Mouse (Mus musculus): Measurements from ENCODE around the gene Gpsm2. TPM values are rescaled to one million over a fixed set of nuclear protein-coding genes. Genes with fewer than 3 reads are reported as not detected.

The Gpsm2 gene
- polyA plus RNA-seq, 1 experiment from 2014 or later: 18.3 TPM

- Histone ChIP-seq H3K4me3 (ENCODE audit: low read depth, low read length) (no peak overlapping the region), H3K36me3 (replicated peaks; ENCODE audit: insufficient read depth, low read length) (no peaks in the 10 kb centered on the region), H3K9ac (replicated peaks) (no peak overlapping the region), H3K4me2 (ENCODE audit: low read depth, low read length) (no peak overlapping the region), H3K4me1 (ENCODE audit: insufficient read depth) (no peaks in the 10 kb centered on the region), H3K9me3 (ENCODE audit: low read length) (no peaks in the 10 kb centered on the region), H3K27ac (ENCODE audit: low read depth) (no peak overlapping the region), H3K27me3 (ENCODE audit: insufficient read depth, low read length) (no peaks in the 10 kb centered on the region)
- DNase-seq (no peak), ATAC-seq (no peak)
- WGBS (ENCODE audit: insufficient replicate concordance): 63% methylated on average over 3 of the region's 3 CpGs
- TF ChIP-seq EP300 (IDR thresholded peaks at IDR 0.05; ENCODE audit: low read depth) (no peak), CTCF (IDR thresholded peaks at IDR 0.05; ENCODE audit: low read depth) (no peak)
These were observed 15.7 kb upstream of the Gpsm2 start for GRCm38 (mm10) chr3:108737761-108738160.

GRCm38 (mm10) chr3:108730316-108730715 lies 8.2 kb upstream of the Gpsm2 start:
- H3K9ac ChIP-seq (replicated peaks): no peak overlapping the region
- no peak for TF ChIP-seq CTCF (IDR thresholded peaks at IDR 0.05; ENCODE audit: low read depth)
- no peak for TF ChIP-seq EP300 (IDR thresholded peaks at IDR 0.05; ENCODE audit: low read depth)
- H3K27ac ChIP-seq (ENCODE audit: low read depth): no peak overlapping the region
- DNase-seq: peak; percentile 68
- peak overlapping the region; percentile 30; the same call in 1 of the 2 replicates for H3K4me2 ChIP-seq (ENCODE audit: low read depth, low read length)
- H3K4me1 ChIP-seq (ENCODE audit: insufficient read depth): peaks cover 7% of the 10 kb centered on the region; the same call in 1 of the 2 replicates
- no peaks in the 10 kb centered on the region for H3K9me3 ChIP-seq (ENCODE audit: low read length)
- H3K27me3 ChIP-seq (ENCODE audit: insufficient read depth, low read length): no peaks in the 10 kb centered on the region
- H3K36me3 ChIP-seq (replicated peaks; ENCODE audit: insufficient read depth, low read length): no peaks in the 10 kb centered on the region
- H3K4me3 ChIP-seq (ENCODE audit: low read depth, low read length): no peak overlapping the region
- 28% methylated on average over 12 of the region's 12 CpGs for WGBS (ENCODE audit: insufficient replicate concordance)
- ATAC-seq: 0 out of 2 replicates have a peak, but pooled peaks have one; percentile 50

GRCm38 (mm10) chr3:108727776-108728175 lies 5.7 kb upstream of the Gpsm2 start:
- Histone ChIP-seq H3K27me3 (ENCODE audit: insufficient read depth, low read length) (no peaks in the 10 kb centered on the region), H3K4me3 (ENCODE audit: low read depth, low read length) (no peak overlapping the region), H3K9me3 (ENCODE audit: low read length) (no peaks in the 10 kb centered on the region), H3K4me2 (ENCODE audit: low read depth, low read length) (no peak overlapping the region), H3K36me3 (replicated peaks; ENCODE audit: insufficient read depth, low read length) (no peaks in the 10 kb centered on the region), H3K4me1 (ENCODE audit: insufficient read depth) (peaks cover 11% of the 10 kb centered on the region), H3K27ac (ENCODE audit: low read depth) (no peak overlapping the region), H3K9ac (replicated peaks) (no peak overlapping the region)
- TF ChIP-seq EP300 (IDR thresholded peaks at IDR 0.05; ENCODE audit: low read depth) (no peak), CTCF (IDR thresholded peaks at IDR 0.05; ENCODE audit: low read depth) (no peak)
- ATAC-seq (no peak), DNase-seq (no peak)
- WGBS (ENCODE audit: insufficient replicate concordance): 55% methylated on average over 3 of the region's 3 CpGs

GRCm38 (mm10) chr3:108727344-108727743 lies 5.2 kb upstream of the Gpsm2 start:
- H3K9me3 ChIP-seq (ENCODE audit: low read length): no peaks in the 10 kb centered on the region
- DNase-seq (no peak), ATAC-seq (no peak)
- H3K4me1 ChIP-seq (ENCODE audit: insufficient read depth): peaks cover 16% of the 10 kb centered on the region
- H3K27me3 ChIP-seq (ENCODE audit: insufficient read depth, low read length): no peaks in the 10 kb centered on the region
- H3K4me2 ChIP-seq (ENCODE audit: low read depth, low read length): no peak overlapping the region
- no peak for TF ChIP-seq EP300 (IDR thresholded peaks at IDR 0.05; ENCODE audit: low read depth)
- no peak for TF ChIP-seq CTCF (IDR thresholded peaks at IDR 0.05; ENCODE audit: low read depth)
- no peaks in the 10 kb centered on the region for H3K36me3 ChIP-seq (replicated peaks; ENCODE audit: insufficient read depth, low read length)
- no peak overlapping the region for H3K27ac ChIP-seq (ENCODE audit: low read depth)
- H3K9ac ChIP-seq (replicated peaks): no peak overlapping the region
- H3K4me3 ChIP-seq (ENCODE audit: low read depth, low read length): no peak overlapping the region

- no peaks in the 10 kb centered on the region for H3K27me3 ChIP-seq (ENCODE audit: insufficient read depth, low read length)
- H3K4me1 ChIP-seq (ENCODE audit: insufficient read depth): peaks cover 16% of the 10 kb centered on the region
- H3K9ac ChIP-seq (replicated peaks): no peak overlapping the region
- no peaks in the 10 kb centered on the region for H3K36me3 ChIP-seq (replicated peaks; ENCODE audit: insufficient read depth, low read length)
- ATAC-seq: no peak
- 70% methylated on average over 7 of the region's 7 CpGs for WGBS (ENCODE audit: insufficient replicate concordance)
- H3K9me3 ChIP-seq (ENCODE audit: low read length): no peaks in the 10 kb centered on the region
- no peak for DNase-seq
- no peak overlapping the region for H3K4me2 ChIP-seq (ENCODE audit: low read depth, low read length)
- H3K4me3 ChIP-seq (ENCODE audit: low read depth, low read length): no peak overlapping the region
- TF ChIP-seq EP300 (IDR thresholded peaks at IDR 0.05; ENCODE audit: low read depth) (no peak), CTCF (IDR thresholded peaks at IDR 0.05; ENCODE audit: low read depth) (no peak)
- H3K27ac ChIP-seq (ENCODE audit: low read depth): no peak overlapping the region
These were observed 4.3 kb upstream of the Gpsm2 start for GRCm38 (mm10) chr3:108726413-108726812.

GRCm38 (mm10) chr3:108721076-108721991 lies 775 bp downstream of the Gpsm2 start:
- Histone ChIP-seq H3K4me3 (ENCODE audit: low read depth, low read length) (peak overlapping the region; percentile 89), H3K27me3 (ENCODE audit: insufficient read depth, low read length) (no peaks in the 10 kb centered on the region), H3K27ac (ENCODE audit: low read depth) (peak overlapping the region; percentile 91), H3K4me1 (ENCODE audit: insufficient read depth) (peaks cover 29% of the 10 kb centered on the region), H3K9ac (replicated peaks) (peak overlapping the region; percentile 89), H3K4me2 (ENCODE audit: low read depth, low read length) (peak overlapping the region; percentile 80), H3K36me3 (replicated peaks; ENCODE audit: insufficient read depth, low read length) (no peaks in the 10 kb centered on the region), H3K9me3 (ENCODE audit: low read length) (no peaks in the 10 kb centered on the region)
- TF ChIP-seq CTCF (IDR thresholded peaks at IDR 0.05; ENCODE audit: low read depth) (peak; percentile 49), EP300 (IDR thresholded peaks at IDR 0.05; ENCODE audit: low read depth) (no peak)
- DNase-seq (no peak), ATAC-seq (peak; percentile 31)
- WGBS (ENCODE audit: insufficient replicate concordance): 1% methylated on average over 43 of the region's 44 CpGs
